In the genomic region with DNA sequence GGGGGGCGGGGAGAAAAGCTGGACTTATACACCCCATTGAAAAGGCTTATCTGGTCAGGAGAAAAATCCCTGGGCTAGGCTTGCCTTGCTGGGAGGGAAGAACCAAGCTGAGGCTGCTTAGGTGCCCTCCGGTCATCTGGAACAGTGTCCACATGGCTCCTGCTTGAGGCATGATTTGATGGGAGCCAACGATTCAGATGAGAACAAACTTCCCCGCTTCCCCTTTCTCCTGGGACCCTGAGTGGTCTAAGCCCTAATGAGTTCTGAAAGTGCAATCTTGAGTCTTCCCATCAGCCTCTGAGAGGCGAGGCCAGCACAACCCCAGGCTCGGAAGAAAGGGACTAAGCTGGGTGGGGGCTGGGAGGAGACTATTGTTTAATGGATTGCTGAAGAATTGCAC, we compare ENCODE assay signal across 8 mouse cellular contexts.
DNase-seq lines count a peak whose midpoint lies in the region; ATAC-seq and TF ChIP-seq lines count a peak whose summit lies in the region.

No protein-coding gene starts in this region.

- peak overlapping the region; percentile 40 for H3K4me3 ChIP-seq in liver, embryonic 11.5 days (ENCODE audit: low read depth, low read length)
- H3K4me3 ChIP-seq in liver, embryonic 13.5 days (replicated peaks): peak overlapping the region; percentile 32; the same call in 1 of the 2 replicates
- peak overlapping the region; percentile 20 for H3K4me3 ChIP-seq in stomach, postnatal 0 days (ENCODE audit: low read depth, low read length)

- ATAC-seq in liver, embryonic 11.5 days (replicated peaks; ENCODE audit: low FRiP score): no peak
- ATAC-seq in liver, embryonic 13.5 days (ENCODE audit: low read depth): no peak
- peak; percentile 21; the same call in 1 of the 2 replicates for ATAC-seq in stomach, postnatal 0 days (ENCODE audit: low FRiP score, low TSS enrichment)

- H3K4me1 ChIP-seq in liver, embryonic 11.5 days (replicated peaks; ENCODE audit: control insufficient read depth, insufficient read depth, low read length): peaks cover 7% of the 10 kb centered on the region; the same call in 1 of the 2 replicates
- H3K4me1 ChIP-seq in liver, embryonic 13.5 days (replicated peaks): peaks cover 13% of the 10 kb centered on the region; the same call in 1 of the 2 replicates
- H3K4me1 ChIP-seq in stomach, postnatal 0 days (replicated peaks; ENCODE audit: control insufficient read depth, insufficient read depth): no peaks in the 10 kb centered on the region

- no peaks in the 10 kb centered on the region for H3K9me3 ChIP-seq in liver, embryonic 11.5 days (ENCODE audit: control insufficient read depth, low read length)
- H3K9me3 ChIP-seq in liver, embryonic 13.5 days (replicated peaks): no peaks in the 10 kb centered on the region
- H3K9me3 ChIP-seq in stomach, postnatal 0 days (ENCODE audit: control insufficient read depth, low read length): no peaks in the 10 kb centered on the region

- intact Hi-C loops in heart, postnatal 10 days (cut with DNase I): no loop called here

- peak overlapping the region; percentile 22; the same call in 1 of the 2 replicates for H3K9ac ChIP-seq in liver, embryonic 11.5 days (ENCODE audit: low read depth, low read length)
- no peak overlapping the region for H3K9ac ChIP-seq in liver, embryonic 13.5 days
- peak overlapping the region; percentile 41 for H3K9ac ChIP-seq in stomach, postnatal 0 days (ENCODE audit: low read length)

- WGBS in liver, embryonic 11.5 days: 3% methylated on average over 5 of the region's 6 CpGs
- WGBS in liver, embryonic 13.5 days (ENCODE audit: insufficient replicate concordance): 14% methylated on average over 5 of the region's 6 CpGs
- 5% methylated on average over 5 of the region's 6 CpGs for WGBS in stomach, postnatal 0 days

- no peak for TF ChIP-seq CTCF in stomach, postnatal 0 days (IDR thresholded peaks at IDR 0.05; ENCODE audit: low read depth)

- no peak for DNase-seq in liver, embryonic 11.5 days (ENCODE audit: low spot score)
- DNase-seq in liver: no peak
- peak; percentile 78 for DNase-seq in embryo, embryonic 10.5 days (ENCODE audit: low spot score)
- peak; percentile 39 to 49 for DNase-seq in heart, postnatal 10 days
- no peak for DNase-seq in liver, embryonic 13.5 days
- no peak for DNase-seq in stomach, postnatal 0 days (ENCODE audit: low spot score)
- DNase-seq in ovary, adult 18-20 months (ENCODE audit: low spot score): no peak
- no peak for DNase-seq in thymus, postnatal 0 days (ENCODE audit: low spot score)

- H3K27ac ChIP-seq in liver, embryonic 11.5 days (ENCODE audit: low read depth, low read length): no peak overlapping the region; the same call in 1 of the 2 replicates
- no peak overlapping the region for H3K27ac ChIP-seq in liver, embryonic 13.5 days
- no peak overlapping the region; the same call in 1 of the 2 replicates for H3K27ac ChIP-seq in stomach, postnatal 0 days (replicated peaks)

- peak overlapping the region; percentile 69 for H3K4me2 ChIP-seq in liver, embryonic 11.5 days
- peak overlapping the region; percentile 53 for H3K4me2 ChIP-seq in liver, embryonic 13.5 days
- H3K4me2 ChIP-seq in stomach, postnatal 0 days (replicated peaks; ENCODE audit: low read depth): peak overlapping the region; percentile 47

- no peak for TF ChIP-seq EP300 in stomach, postnatal 0 days (optimal IDR thresholded peaks at IDR 0.05)

- H3K36me3 ChIP-seq in liver, embryonic 11.5 days (ENCODE audit: control insufficient read depth, insufficient read depth, low read length): no peaks in the 10 kb centered on the region
- no peaks in the 10 kb centered on the region for H3K36me3 ChIP-seq in liver, embryonic 13.5 days
- H3K36me3 ChIP-seq in stomach, postnatal 0 days (ENCODE audit: control insufficient read depth, insufficient read depth, low read length): no peaks in the 10 kb centered on the region

- H3K27me3 ChIP-seq in liver, embryonic 11.5 days (replicated peaks; ENCODE audit: control insufficient read depth, insufficient read depth, low read length): no peaks in the 10 kb centered on the region
- peaks cover 8% of the 10 kb centered on the region; the same call in 1 of the 2 replicates for H3K27me3 ChIP-seq in liver, embryonic 13.5 days
- H3K27me3 ChIP-seq in stomach, postnatal 0 days (ENCODE audit: control insufficient read depth, insufficient read depth, low read length): no peaks in the 10 kb centered on the region

Comparison
In these comparisons a context has a peak if more than half of its experiments do, and no peak if none do; other contexts are left out.
1. DNase-seq: peak in embryo, embryonic 10.5 days (single experiment) and heart, postnatal 10 days (2 of 2); none in liver, embryonic 11.5 days (single experiment), liver (single experiment), liver, embryonic 13.5 days (single experiment), stomach, postnatal 0 days (single experiment), ovary, adult 18-20 months (single experiment) and thymus, postnatal 0 days (single experiment).
2. Peak in every context shown above with its lines, with median percentiles within 50 percentile points of each other: H3K4me2 ChIP-seq and H3K4me3 ChIP-seq.